Mouse (Mus musculus): Measurements from ENCODE around the gene Grem2.
A peak's percentile ranks its signal among the peaks of the same experiment; 100 is the strongest.

Gene Grem2

GRCm38 (mm10) chr1:174921298-174921955, at the start of gene Grem2:
Gene Grem2 (minus strand): TSS chr1:174921819.
- DNase-seq: peak; percentile 7

GRCm38 (mm10) chr1:174959837-174960236, 38.2 kb upstream of the Grem2 start:
- DNase-seq: no peak

GRCm38 (mm10) chr1:174931003-174931619, 9.5 kb upstream of the Grem2 start:
- DNase-seq: no peak

GRCm38 (mm10) chr1:174929459-174930181, 8.0 kb upstream of the Grem2 start:
- DNase-seq: no peak

GRCm38 (mm10) chr1:174918949-174919348, 2.7 kb downstream of the Grem2 start:
- no peak for DNase-seq

GRCm38 (mm10) chr1:174918236-174918870, 3.3 kb downstream of the Grem2 start:
- DNase-seq: no peak

- DNase-seq: no peak
Measured at GRCm38 (mm10) chr1:174909834-174910233, 11.8 kb downstream of the Grem2 start.

GRCm38 (mm10) chr1:174908232-174908631, 13.4 kb downstream of the Grem2 start:
- no peak for DNase-seq

- no peak for DNase-seq
Measured at GRCm38 (mm10) chr1:174907637-174908036, 14.0 kb downstream of the Grem2 start.

GRCm38 (mm10) chr1:174902755-174903154, 18.9 kb downstream of the Grem2 start:
- no peak for DNase-seq

- DNase-seq: no peak
Measured at GRCm38 (mm10) chr1:174892471-174892870, 29.1 kb downstream of the Grem2 start.

- DNase-seq: no peak
Measured at GRCm38 (mm10) chr1:174888684-174889405, 32.8 kb downstream of the Grem2 start.

GRCm38 (mm10) chr1:174888073-174888472, 33.5 kb downstream of the Grem2 start:
- DNase-seq: no peak

- no peak for DNase-seq
Measured at GRCm38 (mm10) chr1:174882496-174882895, 39.1 kb downstream of the Grem2 start.

GRCm38 (mm10) chr1:174875173-174875572, 46.4 kb downstream of the Grem2 start:
- no peak for DNase-seq

GRCm38 (mm10) chr1:174860407-174861118, 61.1 kb downstream of the Grem2 start:
- DNase-seq: no peak

GRCm38 (mm10) chr1:174856188-174856587, 65.4 kb downstream of the Grem2 start:
- DNase-seq: no peak

- no peak for DNase-seq
Measured at GRCm38 (mm10) chr1:174844786-174845185, 76.8 kb downstream of the Grem2 start.

GRCm38 (mm10) chr1:174836861-174837260, 84.8 kb downstream of the Grem2 start:
- DNase-seq: no peak

- no peak for DNase-seq
Measured at GRCm38 (mm10) chr1:174826562-174826961, 95.1 kb downstream of the Grem2 start.

GRCm38 (mm10) chr1:174811846-174812245, 109.8 kb downstream of the Grem2 start:
- no peak for DNase-seq

GRCm38 (mm10) chr1:174788617-174789016, 133.0 kb downstream of the Grem2 start:
- DNase-seq: no peak

Measured in thymus, postnatal 4 days (tissue).